Mouse (Mus musculus) regulatory T cell (primary cell): ENCODE measurements at regions not wholly inside any gene's neighbourhood (a gene's known extent, or its start where the extent isn't known, plus 50 kb on each side); places are given as distances from the start of the nearest gene placed in this dataset.

Experiments used
- in situ Hi-C: fragments of 300-600 bp; cut with MboI, MseI; formaldehyde crosslinking; loops from one replicate; pipeline ENCODE4 v1.15.1; 2025; ENCODE audit warnings: high pct_unique_total_duplicates

DNA sequence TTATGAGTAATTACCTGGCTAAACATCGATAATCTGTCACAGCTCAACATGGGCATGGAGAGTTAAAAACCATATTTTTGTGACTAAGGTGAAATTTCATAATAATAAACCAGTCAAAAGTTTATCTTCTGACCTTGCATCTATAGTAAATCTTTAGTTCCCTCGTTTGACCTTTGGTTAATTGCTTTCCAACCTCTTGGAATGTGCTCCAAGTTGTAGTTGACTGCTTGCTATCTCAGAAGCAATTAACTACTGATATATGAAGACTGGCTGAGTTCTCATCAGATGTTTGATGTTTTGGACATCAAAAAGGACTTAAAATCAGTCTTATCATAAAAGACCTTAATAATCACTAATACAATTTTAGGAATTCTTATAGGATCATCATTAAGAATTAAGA is 895.8 kb upstream of the Tmprss15 start:
- in situ Hi-C loops, result loop anchor here (25.0 kb wide), 1 partner anchor 424 kb away; no protein-coding TSS in a partner anchor

- in situ Hi-C loops, result no loop called here
Measured at GRCm38 (mm10) chr16:79972146-79972545, 881.2 kb upstream of the Tmprss15 start.

GRCm38 (mm10) chr16:79937042-79937441 is 846.1 kb upstream of the Tmprss15 start:
- in situ Hi-C loops, result no loop called here

DNA sequence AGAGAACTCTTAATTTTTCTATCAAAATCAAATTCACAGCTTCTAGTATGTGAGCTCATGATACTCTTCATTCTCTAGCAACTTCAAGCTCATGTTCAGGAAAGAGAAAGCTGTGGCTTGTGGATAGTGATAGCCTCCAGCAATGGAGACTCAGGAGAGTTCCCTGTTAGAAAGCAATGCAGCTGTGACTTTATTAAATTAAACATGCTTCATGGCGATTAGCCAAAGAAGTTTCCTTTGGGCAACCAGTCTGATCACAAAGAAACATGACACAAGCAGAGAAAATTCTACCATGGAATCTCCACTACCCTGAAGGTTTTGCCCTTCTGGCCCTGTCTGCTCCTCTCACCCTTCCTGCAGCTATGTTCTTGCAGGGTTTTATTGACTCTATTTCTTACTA is 816.2 kb upstream of the Tmprss15 start:
- in situ Hi-C loops, result no loop called here

DNA sequence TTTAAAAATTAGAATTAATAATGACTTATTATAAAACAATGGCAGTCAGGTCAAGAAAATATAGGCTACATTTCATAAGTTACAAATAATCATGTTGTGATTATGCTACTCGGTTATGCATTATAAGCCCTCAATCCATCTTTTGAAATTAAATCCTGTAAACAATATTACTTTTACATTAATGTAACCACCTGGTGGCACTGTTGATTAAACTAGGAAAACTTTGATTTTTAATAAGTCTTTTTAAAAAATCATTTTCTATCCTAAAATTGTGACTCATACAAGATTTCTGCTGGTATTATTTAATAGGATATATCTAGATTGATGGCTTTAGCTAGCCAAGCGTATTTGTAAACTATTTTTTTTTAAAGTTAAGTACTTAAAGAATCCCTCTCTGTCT is 810.6 kb upstream of the Tmprss15 start:
- in situ Hi-C loops, result no loop called here

- in situ Hi-C loops, result no loop called here
Measured at GRCm38 (mm10) chr16:79881855-79882254, 791.0 kb upstream of the Tmprss15 start.

DNA sequence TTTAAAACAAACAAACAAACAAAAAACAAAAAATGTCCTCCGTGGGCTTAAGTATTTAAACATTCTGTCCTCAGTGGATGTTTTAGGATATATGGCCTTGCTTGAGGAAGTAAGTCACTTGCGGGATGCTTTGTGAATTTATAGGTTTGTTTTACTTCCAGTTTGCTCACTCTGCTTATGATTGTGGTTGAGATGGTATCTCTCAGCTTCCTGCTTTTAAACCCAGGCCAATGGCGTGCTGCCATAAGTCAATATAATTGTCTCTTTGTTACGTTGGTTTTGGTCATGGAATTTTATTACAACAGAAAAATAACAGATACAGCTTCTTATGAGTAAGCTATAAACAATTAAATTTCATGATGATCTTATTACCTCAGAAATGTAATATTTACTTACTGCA is 787.2 kb upstream of the Tmprss15 start:
- in situ Hi-C loops, result no loop called here

- in situ Hi-C loops, result no loop called here
Measured at GRCm38 (mm10) chr16:79876827-79877226, 785.9 kb upstream of the Tmprss15 start.

DNA sequence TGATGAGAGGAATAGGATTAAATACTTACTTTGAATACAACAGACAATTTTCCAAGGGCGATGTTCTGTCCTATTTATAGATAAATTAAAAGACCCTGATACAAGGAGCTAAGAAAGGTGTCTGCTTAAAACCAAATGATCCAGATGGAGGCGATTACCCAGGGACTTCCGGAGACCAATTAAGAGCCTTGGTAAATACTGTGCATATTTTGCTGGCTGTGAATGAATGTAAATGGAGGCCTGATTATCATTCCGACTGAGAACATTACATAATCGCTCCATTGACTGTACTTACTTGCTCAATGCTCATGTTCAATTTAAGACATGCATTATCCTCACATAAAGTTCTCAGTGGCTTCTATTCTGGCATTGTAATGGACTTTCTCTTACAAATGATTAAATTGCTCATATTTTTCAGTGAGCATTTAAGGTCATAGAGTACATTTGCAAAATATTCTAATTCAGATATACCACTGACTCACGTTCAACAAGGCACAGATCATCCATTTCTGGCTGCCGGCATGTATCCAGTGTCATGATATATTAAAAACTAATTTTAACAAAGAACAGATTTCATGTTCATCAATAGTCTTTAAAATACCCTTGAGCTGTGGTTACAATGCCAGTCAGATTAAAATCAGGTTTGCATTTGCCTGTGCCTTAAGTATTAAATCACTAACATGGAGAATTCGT is 779.8 kb upstream of the Tmprss15 start:
- in situ Hi-C loops, result no loop called here

DNA sequence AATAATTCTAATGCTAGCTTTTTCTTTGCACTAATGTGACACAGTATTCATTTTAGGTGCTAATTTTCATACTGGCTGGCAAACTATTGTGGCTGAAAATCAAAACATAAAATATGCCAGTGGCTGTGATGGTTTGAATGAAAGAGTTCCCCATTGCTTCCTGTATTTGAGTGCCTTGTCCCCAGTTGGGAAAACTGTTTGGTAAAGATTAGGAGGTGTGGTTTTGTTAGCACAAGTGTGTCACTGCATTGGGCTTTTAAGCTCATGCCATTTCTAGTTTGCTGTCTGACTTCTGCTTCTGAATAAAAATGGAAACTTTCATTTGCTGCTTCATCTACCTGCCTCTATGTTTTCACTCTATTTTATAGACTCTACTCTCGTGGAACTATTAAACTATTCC is 768.6 kb upstream of the Tmprss15 start:
- in situ Hi-C loops, result no loop called here

GRCm38 (mm10) chr16:79849152-79849551 is 758.3 kb upstream of the Tmprss15 start:
- in situ Hi-C loops, result no loop called here

DNA sequence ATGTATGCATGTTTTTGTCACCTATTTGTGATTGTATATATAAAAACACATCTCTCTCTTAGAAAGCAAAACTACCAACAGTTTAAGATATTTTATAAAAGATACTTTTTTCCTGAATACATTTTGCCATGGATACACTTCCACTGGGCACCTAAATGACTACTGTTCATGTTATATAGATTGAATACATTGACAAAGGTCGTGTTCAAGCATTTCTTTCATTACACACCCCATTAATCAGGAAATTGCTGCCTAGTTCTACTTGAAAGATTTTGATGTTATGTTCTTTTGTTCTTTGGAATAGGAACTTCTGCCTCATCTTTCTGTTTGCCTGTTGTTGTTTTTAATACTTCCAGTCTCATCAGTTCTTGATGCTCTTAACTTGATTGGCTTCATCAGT is 726.0 kb upstream of the Tmprss15 start:
- in situ Hi-C loops, result no loop called here

DNA sequence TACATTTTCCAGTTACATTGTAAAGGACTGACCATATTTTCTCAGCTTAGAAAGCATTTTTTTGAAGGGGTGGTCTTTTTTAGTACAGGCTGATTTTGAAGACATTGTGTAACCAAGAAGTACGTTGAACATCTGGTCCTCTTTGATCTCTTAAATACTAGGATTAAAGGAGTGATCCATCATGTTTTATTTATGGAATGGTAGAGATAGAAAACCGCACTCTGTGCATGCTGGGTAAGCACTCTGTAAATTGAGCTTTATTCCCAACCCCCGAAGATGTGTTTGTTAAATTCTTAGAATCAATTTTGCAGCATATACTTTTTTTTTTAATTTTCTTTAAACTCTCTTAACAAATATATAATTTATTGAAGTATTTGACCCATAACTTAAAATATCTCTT is 687.8 kb upstream of the Tmprss15 start:
- in situ Hi-C loops, result no loop called here
